Comparison of ENCODE assay signal across 10 mouse cellular contexts in the genomic region with DNA sequence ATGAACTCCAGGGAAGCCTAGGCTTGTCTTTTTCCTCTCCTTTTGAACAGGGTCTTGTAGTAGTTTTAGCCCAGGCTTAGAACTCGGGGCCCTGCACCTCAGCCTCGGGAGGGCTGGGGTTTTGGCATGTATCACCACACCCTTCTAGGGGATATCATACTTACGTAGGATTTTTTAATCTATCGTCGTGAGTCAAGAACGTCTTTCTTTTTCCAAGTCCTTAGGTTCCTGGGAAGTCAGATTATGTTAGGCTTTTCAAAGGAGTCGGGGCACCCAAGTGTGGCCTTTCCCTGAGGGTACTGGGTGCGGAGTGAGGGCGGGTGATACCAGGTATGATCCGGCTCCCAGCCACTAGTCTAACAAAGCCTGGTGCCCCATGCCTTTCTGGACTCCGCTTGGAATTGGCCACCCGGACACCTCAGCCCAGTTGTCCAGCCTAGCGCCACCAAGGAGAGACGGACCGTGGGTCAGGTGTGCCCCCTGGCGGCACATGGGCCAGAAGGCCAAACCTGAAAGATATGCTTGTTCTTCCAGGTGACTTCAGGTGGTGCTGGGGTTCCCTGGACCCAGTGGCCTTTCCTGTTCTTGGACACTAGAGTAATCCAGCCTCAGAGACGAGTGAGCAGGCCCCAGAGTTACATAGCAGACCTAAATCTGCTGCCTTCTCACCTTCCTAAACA. TPM values are rescaled to one million over a fixed set of nuclear protein-coding genes. Genes with fewer than 3 reads are reported as not detected.
DNase-seq lines count a peak whose midpoint lies in the region; ATAC-seq lines count a peak whose summit lies in the region.
"Had no signal": no experiment of that assay in that cellular context is flagged by ENCODE, and none has a peak within 500 bp of the region (broad histone marks: within the 10 kb centered on the region; RNA-seq: fewer than 3 reads in every experiment).

No protein-coding gene starts in this region.

- intact Hi-C loops in gastrocnemius, postnatal 36 days (cut with DNase I) = loop anchor here (2.0 to 5.0 kb wide), 2 partner anchors 34 to 149 kb away; no protein-coding TSS in a partner anchor

- no peaks in the 10 kb centered on the region for H3K36me3 ChIP-seq in liver, embryonic 13.5 days
- H3K36me3 ChIP-seq in intestine, embryonic 15.5 days = no peaks in the 10 kb centered on the region
- H3K36me3 ChIP-seq: stomach, embryonic 15.5 days had no signal

- H3K9ac ChIP-seq in liver, embryonic 13.5 days = no peak overlapping the region
- no peak overlapping the region for H3K9ac ChIP-seq in intestine, embryonic 15.5 days
- H3K9ac ChIP-seq: stomach, embryonic 15.5 days had no signal

- WGBS in liver, embryonic 13.5 days (ENCODE audit: insufficient replicate concordance) = 58% methylated on average over 17 of the region's 17 CpGs
- 64% methylated on average over 17 of the region's 17 CpGs for WGBS in intestine, embryonic 15.5 days

- no peak overlapping the region for H3K4me2 ChIP-seq in liver, embryonic 13.5 days
- H3K4me2 ChIP-seq in intestine, embryonic 15.5 days (replicated peaks) = no peak overlapping the region
- H3K4me2 ChIP-seq: stomach, embryonic 15.5 days had no signal

- ATAC-seq in liver, embryonic 13.5 days (ENCODE audit: low read depth) = peak; percentile 24; the same call in 1 of the 2 replicates
- no peak for ATAC-seq in intestine, embryonic 15.5 days

- peaks cover 52% of the 10 kb centered on the region for H3K27me3 ChIP-seq in liver, embryonic 13.5 days
- peaks cover 28% of the 10 kb centered on the region for H3K27me3 ChIP-seq in intestine, embryonic 15.5 days (replicated peaks)

- H3K4me1 ChIP-seq in liver, embryonic 13.5 days (replicated peaks) = peaks cover 32% of the 10 kb centered on the region
- peaks cover 22% of the 10 kb centered on the region for H3K4me1 ChIP-seq in intestine, embryonic 15.5 days (replicated peaks)

- H3K9me3 ChIP-seq in liver, embryonic 13.5 days (replicated peaks) = no peaks in the 10 kb centered on the region
- H3K9me3 ChIP-seq in intestine, embryonic 15.5 days = no peaks in the 10 kb centered on the region
- H3K9me3 ChIP-seq: megakaryocyte, embryonic 14.5 days; stomach, embryonic 15.5 days had no signal

- no peak overlapping the region for H3K4me3 ChIP-seq in liver, embryonic 13.5 days (replicated peaks)
- no peak overlapping the region for H3K4me3 ChIP-seq in intestine, embryonic 15.5 days (replicated peaks)
- H3K4me3 ChIP-seq: megakaryocyte, embryonic 14.5 days; stomach, embryonic 15.5 days had no signal

- no peak overlapping the region for H3K27ac ChIP-seq in liver, embryonic 13.5 days
- no peak overlapping the region for H3K27ac ChIP-seq in intestine, embryonic 15.5 days
- H3K27ac ChIP-seq: stomach, embryonic 15.5 days had no signal

- peak; percentile 24 for DNase-seq in gastrocnemius, postnatal 10 days
- no peak for DNase-seq in gastrocnemius, postnatal 36 days
- peak; percentile 56 for DNase-seq in 416B (ENCODE audit: low read depth)
- peak; percentile 40 for DNase-seq in embryo, embryonic 10.5 days (ENCODE audit: low spot score)
- no peak for DNase-seq in liver, embryonic 13.5 days
- DNase-seq in frontal cortex, adult 2 months (ENCODE audit: extremely low spot score in 1 of 2, low spot score in 1 of 2) = no peak
- no peak for DNase-seq in adrenal gland, adult 8-10 months

RNA-seq across cellular contexts. Expression of gene B3gnt6, which starts 7.6 kb away (rescaled TPM):
- not detected for total RNA-seq in gastrocnemius, postnatal 10 days (2021)
- not detected for total RNA-seq in gastrocnemius, postnatal 36 days (2021)
- polyA plus RNA-seq in liver, embryonic 13.5 days (2015; fragmentation: Nextera tagmentation; extraction: Ambion mirVana) = not detected in 2 replicates
- polyA plus RNA-seq in intestine, embryonic 15.5 days (2015; fragmentation: Nextera tagmentation; extraction: Ambion mirVana) = 0.05 and 0.06 TPM in 2 replicates
- 0.44 and 0.59 TPM in 2 replicates for polyA plus RNA-seq in frontal cortex, adult 2 months (2012; rRNA removed)
- 10 to 100 TPM in 1 of 4 experiments, 1 to 10 TPM in 1, under 1 TPM in 1, not detected in 1; 0.37 to 12.5 (median 6.0) TPM for total RNA-seq in adrenal gland, adult 8-10 months (2022)

RNA-seq across cellular contexts. Expression of gene Capn5, which starts 13.6 kb away (rescaled TPM):
- 1 to 10 TPM; 4.7 TPM for total RNA-seq in gastrocnemius, postnatal 10 days (2021)
- total RNA-seq in gastrocnemius, postnatal 36 days (2021) = 1 to 10 TPM; 1.7 to 1.9 TPM
- 13.2 and 16.8 TPM in 2 replicates for polyA plus RNA-seq in liver, embryonic 13.5 days (2015; fragmentation: Nextera tagmentation; extraction: Ambion mirVana)
- 10.2 TPM in 2 replicates for polyA plus RNA-seq in intestine, embryonic 15.5 days (2015; fragmentation: Nextera tagmentation; extraction: Ambion mirVana)
- polyA plus RNA-seq in frontal cortex, adult 2 months (2012; rRNA removed) = 28.7 and 29.4 TPM in 2 replicates
- 10 to 100 TPM in 2 of 4 experiments, 1 to 10 TPM in 2; 6.8 to 11.1 (median 9.8) TPM for total RNA-seq in adrenal gland, adult 8-10 months (2022)

RNA-seq across cellular contexts. Expression of gene Omp, which starts 46.4 kb away (rescaled TPM):
- total RNA-seq in gastrocnemius, postnatal 10 days (2021) = under 1 TPM; 0.21 to 0.27 TPM
- total RNA-seq in gastrocnemius, postnatal 36 days (2021) = under 1 TPM in 1 of 2 experiments, not detected in 1; 0.12 TPM
- 0.50 and 0.76 TPM in 2 replicates for polyA plus RNA-seq in liver, embryonic 13.5 days (2015; fragmentation: Nextera tagmentation; extraction: Ambion mirVana)
- polyA plus RNA-seq in intestine, embryonic 15.5 days (2015; fragmentation: Nextera tagmentation; extraction: Ambion mirVana) = 0.23 and 0.49 TPM in 2 replicates
- polyA plus RNA-seq in frontal cortex, adult 2 months (2012; rRNA removed) = 22.2 and 28.1 TPM in 2 replicates
- 1 to 10 TPM in 2 of 4 experiments, under 1 TPM in 2; 0.40 to 1.4 (median 0.94) TPM for total RNA-seq in adrenal gland, adult 8-10 months (2022)

Comparison
In these comparisons a context has a peak if more than half of its experiments do, and no peak if none do; other contexts are left out.
1. DNase-seq: peak in gastrocnemius, postnatal 10 days (single experiment), 416B (single experiment) and embryo, embryonic 10.5 days (single experiment); none in gastrocnemius, postnatal 36 days (0 of 2), liver, embryonic 13.5 days (single experiment), frontal cortex, adult 2 months (0 of 2) and adrenal gland, adult 8-10 months (single experiment).